Mouse (Mus musculus): Measurements from ENCODE around the gene Pde6d.
"Not testable (repeated sequence)": the region's sequence is repeated elsewhere in the genome, so short reads cannot be mapped to it uniquely, and the experiment has no call there.

Pde6d gene

DNA sequence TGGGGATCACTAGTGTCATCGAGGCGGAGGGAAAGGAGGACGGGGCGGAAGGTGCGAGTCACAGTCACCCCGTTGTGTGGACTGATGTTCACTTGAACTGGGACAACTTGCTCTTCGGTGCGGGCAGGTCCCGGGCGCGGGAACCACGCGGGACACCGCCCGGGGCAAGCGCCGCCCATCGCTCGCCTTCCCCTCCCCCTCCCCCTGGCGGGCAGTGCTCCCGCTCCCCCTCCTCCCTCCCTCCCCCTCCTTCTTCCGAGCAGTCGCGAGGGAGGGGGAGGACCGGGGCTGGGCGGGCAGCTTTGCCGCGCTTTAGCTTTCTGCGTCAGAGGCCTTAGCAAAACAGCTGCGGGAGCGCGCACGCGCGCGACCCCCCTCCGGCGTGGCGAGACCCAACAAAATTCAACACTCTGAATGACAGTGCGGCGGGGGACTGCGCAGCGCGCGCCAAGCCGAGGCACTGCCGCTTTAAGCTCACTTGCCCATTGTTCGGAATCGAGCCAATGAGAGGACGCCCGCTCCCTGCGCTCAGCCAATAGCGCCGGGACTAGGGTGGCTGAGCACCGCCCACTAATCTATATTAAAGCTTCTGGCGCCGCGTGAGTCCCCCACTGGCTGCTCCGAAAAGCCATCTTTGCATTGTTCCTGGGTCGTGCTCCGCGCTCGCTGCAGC lies 56.2 kb downstream of the Pde6d start, which contains the start of gene Ptma:
Gene Ptma (plus strand): TSS at position 611 of the 673 bp plus-strand sequence.
- DNase-seq (ENCODE audit: low read depth, low spot score): peak; percentile 100

- no peak for DNase-seq (ENCODE audit: low read depth, low spot score)
Measured at GRCm38 (mm10) chr1:86525499-86526115, 56.8 kb downstream of the Pde6d start.

GRCm38 (mm10) chr1:86524619-86525498 lies 57.6 kb downstream of the Pde6d start:
- DNase-seq (ENCODE audit: low read depth, low spot score): peak; percentile 99

DNA sequence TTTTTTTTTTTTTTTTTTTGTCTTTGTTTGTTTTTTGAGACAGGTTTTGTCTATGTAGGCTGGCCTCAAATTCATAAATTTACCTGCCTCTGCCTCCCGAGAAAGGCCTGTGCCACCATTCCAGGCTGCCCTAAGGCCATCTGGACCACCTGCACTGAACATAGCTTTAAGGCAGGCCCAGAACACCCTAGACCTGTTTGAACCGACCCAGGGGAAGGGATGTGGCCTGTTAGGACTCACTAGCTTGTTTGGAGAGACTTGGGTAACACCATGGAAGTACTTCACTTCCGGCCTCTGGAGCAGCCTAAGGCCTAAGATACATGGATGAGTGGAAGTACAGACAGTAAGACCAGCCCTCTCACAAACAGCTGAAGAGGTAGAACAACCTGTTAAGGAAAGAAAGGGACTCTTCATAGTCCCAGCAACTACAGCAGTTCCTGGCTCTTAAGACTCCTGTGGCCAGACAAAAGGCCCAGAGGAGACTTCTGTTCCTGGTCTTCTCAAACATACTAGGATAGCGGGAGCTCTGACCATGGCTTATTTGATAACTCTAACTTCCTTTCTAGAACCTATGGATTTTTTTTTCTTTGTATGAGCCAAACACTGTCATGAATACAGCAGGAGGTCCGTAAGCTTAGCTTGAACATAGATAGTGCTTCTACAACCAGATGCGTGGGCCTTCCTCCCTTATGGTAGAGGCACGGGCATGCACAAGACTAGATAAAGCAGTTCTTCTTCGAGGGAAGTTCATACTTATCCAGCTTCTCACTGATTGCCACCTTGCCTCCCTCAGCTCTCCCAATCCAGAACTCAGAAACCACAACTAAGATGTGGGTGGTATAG lies 58.4 kb downstream of the Pde6d start:
- DNase-seq (ENCODE audit: low read depth, low spot score): no peak

- DNase-seq (ENCODE audit: low read depth, low spot score): no peak
Measured at GRCm38 (mm10) chr1:86522286-86522871, 60.0 kb downstream of the Pde6d start.

GRCm38 (mm10) chr1:86520361-86520760 lies 62.1 kb downstream of the Pde6d start:
- no peak for DNase-seq (ENCODE audit: low read depth, low spot score)

- DNase-seq (ENCODE audit: low read depth, low spot score): no peak
Measured at GRCm38 (mm10) chr1:86517076-86517475, 65.4 kb downstream of the Pde6d start.

DNA sequence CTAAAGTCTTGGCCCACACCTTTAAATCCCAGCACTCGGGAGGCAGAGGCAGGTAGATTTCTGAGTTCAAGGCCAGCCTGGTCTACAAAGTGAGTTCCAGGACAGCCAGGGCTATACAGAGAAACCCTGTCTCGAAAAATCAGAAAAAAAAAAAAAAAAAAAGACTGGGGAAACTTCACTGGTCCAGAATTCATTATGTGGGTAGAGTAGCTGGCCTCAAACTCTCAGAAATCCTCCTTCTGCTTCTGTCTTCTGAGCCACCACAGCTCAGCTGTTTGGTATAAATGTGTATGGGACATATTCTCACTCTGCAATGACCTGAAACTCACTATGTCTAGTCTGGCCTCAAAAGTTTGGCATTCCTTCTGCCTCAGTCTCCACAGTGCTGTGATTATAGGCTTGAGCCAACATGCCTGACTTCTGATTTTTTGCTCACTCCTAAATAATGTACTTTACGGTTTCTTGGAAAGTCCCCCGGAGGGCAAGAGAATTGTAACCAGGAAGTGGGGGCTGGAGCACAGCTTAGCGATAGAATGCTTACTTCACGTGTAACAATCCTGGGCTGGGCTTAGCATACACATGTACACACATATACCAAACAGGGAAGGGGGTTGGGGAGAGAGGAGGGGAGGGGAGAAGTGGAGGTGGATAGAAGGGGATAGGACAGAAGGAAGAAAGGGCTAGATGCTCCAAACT lies 66.6 kb downstream of the Pde6d start:
- DNase-seq (ENCODE audit: low read depth, low spot score): no peak

GRCm38 (mm10) chr1:86513031-86513430 lies 69.4 kb downstream of the Pde6d start:
- not testable (repeated sequence) for DNase-seq (ENCODE audit: low read depth, low spot score)

GRCm38 (mm10) chr1:86512154-86512720 lies 70.2 kb downstream of the Pde6d start:
- DNase-seq (ENCODE audit: low read depth, low spot score): no peak

- DNase-seq (ENCODE audit: low read depth, low spot score): no peak
Measured at GRCm38 (mm10) chr1:86510676-86511441, 71.6 kb downstream of the Pde6d start.

DNA sequence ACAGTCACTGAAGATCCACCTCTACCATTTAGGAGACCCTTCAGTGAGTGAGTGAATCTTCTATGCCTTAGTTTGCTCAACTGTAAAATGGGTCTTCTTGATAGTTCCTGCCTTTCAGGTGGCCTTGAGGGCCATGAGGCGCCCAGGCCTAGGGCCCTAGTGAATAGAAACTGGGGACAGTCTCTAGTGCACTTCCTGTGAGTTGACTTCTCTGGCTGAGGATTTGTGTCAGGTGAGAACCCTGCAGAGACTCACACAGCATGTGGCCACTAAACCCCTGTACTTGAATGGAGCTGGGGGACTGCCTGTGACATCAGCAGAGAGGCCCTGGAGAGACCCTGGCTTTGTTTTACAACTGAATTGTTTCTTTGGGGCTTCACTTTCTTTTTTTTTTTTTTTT lies 72.2 kb downstream of the Pde6d start:
- DNase-seq (ENCODE audit: low read depth, low spot score): no peak

DNA sequence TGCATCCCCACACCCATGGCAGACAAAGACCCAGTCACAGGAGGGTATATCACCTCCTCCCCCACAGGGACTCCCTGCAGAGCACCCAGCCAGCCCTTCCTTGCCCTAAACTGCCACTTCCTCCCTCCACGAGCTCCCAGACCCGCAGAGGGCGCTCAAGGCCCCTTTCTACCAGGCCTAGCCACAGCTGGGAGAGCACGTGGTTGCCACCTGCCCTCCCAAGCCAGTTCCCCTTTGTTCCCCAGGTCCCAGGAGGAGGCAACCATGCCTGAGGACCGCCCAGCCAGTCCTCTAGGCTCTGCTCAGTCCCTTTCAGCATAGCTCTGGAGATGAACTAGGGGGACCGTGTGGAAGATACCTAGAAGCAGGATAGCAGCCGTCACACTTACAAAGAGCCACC lies 73.0 kb downstream of the Pde6d start:
- DNase-seq (ENCODE audit: low read depth, low spot score): peak; percentile 73

- DNase-seq (ENCODE audit: low read depth, low spot score): no peak
Measured at GRCm38 (mm10) chr1:86507866-86508265, 74.6 kb downstream of the Pde6d start.

- no peak for DNase-seq (ENCODE audit: low read depth, low spot score)
Measured at GRCm38 (mm10) chr1:86506420-86506819, 76.0 kb downstream of the Pde6d start.

GRCm38 (mm10) chr1:86505461-86505860 lies 77.0 kb downstream of the Pde6d start:
- DNase-seq (ENCODE audit: low read depth, low spot score): no peak

DNA sequence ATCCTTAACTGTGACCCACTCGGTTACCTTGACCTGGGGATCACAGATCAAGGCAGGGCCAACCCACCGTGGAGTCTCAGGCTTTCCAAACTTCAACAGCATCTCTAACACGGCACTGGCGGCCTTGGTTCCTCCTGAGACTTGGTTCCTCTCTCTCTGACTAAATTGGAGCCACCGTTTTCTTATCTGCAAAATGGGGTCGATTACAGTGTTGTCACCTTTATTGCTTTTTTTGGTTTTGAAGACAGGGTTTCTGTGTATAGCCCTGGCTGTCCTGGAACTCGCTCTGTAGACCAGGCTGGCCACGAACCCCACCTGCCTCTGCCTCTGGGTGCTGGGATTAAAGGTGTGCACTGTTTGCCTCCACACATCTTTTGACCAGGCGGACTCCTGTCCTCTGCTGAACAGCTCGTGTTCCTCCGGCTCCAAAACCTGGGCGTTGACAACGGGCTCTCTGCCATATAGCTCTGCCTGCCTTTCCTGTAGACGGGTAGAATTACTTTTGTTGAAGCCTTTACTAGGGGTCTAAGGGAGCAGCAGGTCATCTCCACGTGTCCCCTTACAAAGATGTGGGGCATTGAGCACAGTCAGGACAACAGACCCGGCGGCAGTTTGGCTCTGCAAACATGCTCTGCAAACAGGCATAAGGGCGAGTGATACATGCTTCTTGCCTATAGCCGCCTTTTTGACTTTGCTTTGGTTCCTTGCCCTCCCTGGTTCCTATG lies 77.6 kb downstream of the Pde6d start:
- no peak for DNase-seq (ENCODE audit: low read depth, low spot score)

DNA sequence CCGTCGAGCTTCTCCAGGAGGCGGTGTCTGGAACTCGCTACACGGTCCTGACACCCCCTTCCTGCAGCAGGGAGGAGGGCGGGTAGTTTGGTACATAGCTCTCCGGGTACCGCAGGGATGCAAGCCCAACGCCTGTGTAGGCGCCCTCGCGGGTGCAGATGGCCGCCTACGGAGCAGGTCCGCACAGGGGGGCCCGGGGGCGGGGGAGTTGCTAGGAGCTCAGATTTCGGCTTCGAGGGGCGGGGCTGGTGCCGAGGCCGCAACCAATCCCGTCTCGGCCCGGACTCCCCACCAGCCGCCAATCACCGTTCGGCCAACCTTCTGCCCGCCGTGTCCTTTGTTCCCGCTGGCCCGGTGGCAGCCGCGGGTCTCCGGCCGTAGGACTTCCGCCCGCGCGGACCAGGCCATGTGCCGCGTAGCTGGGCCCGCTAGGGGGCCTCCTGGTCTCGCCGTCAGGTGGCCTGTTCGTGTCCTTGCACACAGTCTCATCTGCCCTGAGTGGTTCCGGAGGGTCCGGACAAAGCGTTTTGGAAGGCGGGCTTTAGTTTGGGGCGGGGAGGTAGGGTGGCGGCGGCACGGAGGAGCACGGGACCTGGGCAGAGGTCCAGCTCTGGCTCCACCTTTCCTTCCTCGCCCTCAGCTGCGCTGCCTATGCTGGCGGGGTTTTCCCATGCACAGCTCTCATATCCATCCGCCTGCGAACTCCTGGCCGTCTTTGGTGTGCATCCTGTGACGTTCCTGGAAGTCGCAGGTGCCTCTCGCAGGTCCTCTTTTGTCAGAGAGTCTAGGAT lies 78.3 kb downstream of the Pde6d start:
- peak; percentile 88 for DNase-seq (ENCODE audit: low read depth, low spot score)
